Mouse (Mus musculus) heart, embryonic 11.5 days (tissue): ENCODE data around the gene Sec22a. TPM values are rescaled to one million over a fixed set of nuclear protein-coding genes. Genes with fewer than 3 reads are reported as not detected.

Source experiments
- ATAC-seq: fragments of 200-750 bp; cut with Nextera tagmentation; replicated peaks from 2 replicates; pipeline ENCODE4 v1.8.0; 2017; ENCODE audit warnings: moderate library complexity; ENCODE audit not compliant: insufficient number of reproducible peaks, low FRiP score, low TSS enrichment
- H3K27ac ChIP-seq: fragments of 300-500 bp; sonication (generic); 2 replicates; pipeline ENCODE4 v1.5.1; 2014; ENCODE audit warnings: mild to moderate bottlenecking, low read depth, low read length
- H3K27me3 ChIP-seq: fragments of 300-500 bp; sonication (generic); 2 replicates; pipeline ENCODE4 v1.6.1; 2014; ENCODE audit warnings: mild to moderate bottlenecking, low read length, mixed read lengths; ENCODE audit not compliant: control insufficient read depth, insufficient read depth
- H3K36me3 ChIP-seq: fragments of 300-500 bp; sonication (generic); 2 replicates; pipeline ENCODE4 v1.6.1; 2014; ENCODE audit warnings: mild to moderate bottlenecking, low read length, moderate library complexity, mixed read lengths; ENCODE audit not compliant: control insufficient read depth, insufficient read depth
- H3K4me1 ChIP-seq: fragments of 300-500 bp; sonication (generic); 2 replicates; pipeline ENCODE4 v1.6.1; 2014; ENCODE audit warnings: low read length; ENCODE audit not compliant: control insufficient read depth, insufficient read depth
- H3K4me2 ChIP-seq: fragments of 300-500 bp; sonication (generic); 2 replicates; pipeline ENCODE4 v1.6.1; 2014; ENCODE audit warnings: mild to moderate bottlenecking, moderate library complexity
- H3K4me3 ChIP-seq: fragments of 300-500 bp; sonication (generic); 2 replicates; pipeline ENCODE4 v1.5.1; 2014; ENCODE audit warnings: low read depth, low read length
- H3K9ac ChIP-seq: fragments of 300-500 bp; sonication (generic); 2 replicates; pipeline ENCODE4 v1.6.1; 2014; ENCODE audit warnings: mild to moderate bottlenecking, low read depth, low read length, moderate library complexity
- H3K9me3 ChIP-seq: fragments of 300-500 bp; sonication (generic); replicated peaks from 2 replicates; pipeline ENCODE4 v1.6.1; 2016; ENCODE audit warnings: low read length; ENCODE audit not compliant: control insufficient read depth
- WGBS: fragments of 180-500 bp; shearing (Covaris S2); extraction: QIAGEN DNeasy Blood & Tissue Kit; methylation state at CpG from one replicate; pipeline ENCODE4 v1.1.7; 2014; ENCODE audit not compliant: insufficient replicate concordance; 5-methylcytosine and 5-hydroxymethylcytosine counted together
- polyA plus RNA-seq: library from polyadenylated mRNA; unstranded; fragments of >200 nt; fragmentation: Nextera tagmentation; extraction: Ambion mirVana; gene quantifications from 2 replicates; pipeline ENCODE4 v1.2.1, GENCODE M21; 2014

Sec22a gene
- polyA plus RNA-seq, 1 experiment from 2014 or later, result 35.5 TPM

DNA sequence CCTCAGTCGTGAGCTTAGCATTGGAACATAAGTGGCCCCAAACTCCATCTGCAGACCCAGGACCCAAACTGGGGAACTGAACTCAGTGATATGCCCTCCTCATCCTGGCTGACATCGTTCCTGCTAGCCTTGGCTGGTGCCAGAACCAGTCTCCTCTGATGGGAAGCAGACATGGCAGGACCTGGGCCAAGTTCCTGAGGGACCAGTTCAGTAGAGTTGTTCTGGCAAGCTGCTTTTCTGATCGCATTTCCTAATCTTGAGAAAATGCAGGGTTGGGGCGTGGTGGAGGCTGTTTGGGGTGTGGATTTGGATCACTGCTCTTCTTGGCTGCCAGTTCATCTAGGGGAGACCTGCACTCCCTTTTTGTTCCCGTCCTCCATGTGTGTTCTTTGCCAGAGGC is 65.9 kb downstream of the Sec22a start:
- Histone ChIP-seq H3K27ac (no peak overlapping the region), H3K4me2 (no peak overlapping the region), H3K9ac (no peak overlapping the region), H3K27me3 (no peaks in the 10 kb centered on the region), H3K36me3 (0 out of 2 replicates have a peak, but pooled peaks cover 7% of the 10 kb centered on the region), H3K4me1 (no peaks in the 10 kb centered on the region), H3K9me3 (no peaks in the 10 kb centered on the region), H3K4me3 (no peak overlapping the region)
- WGBS, result 70% methylated on average over 5 of the region's 5 CpGs
- ATAC-seq, result no peak

DNA sequence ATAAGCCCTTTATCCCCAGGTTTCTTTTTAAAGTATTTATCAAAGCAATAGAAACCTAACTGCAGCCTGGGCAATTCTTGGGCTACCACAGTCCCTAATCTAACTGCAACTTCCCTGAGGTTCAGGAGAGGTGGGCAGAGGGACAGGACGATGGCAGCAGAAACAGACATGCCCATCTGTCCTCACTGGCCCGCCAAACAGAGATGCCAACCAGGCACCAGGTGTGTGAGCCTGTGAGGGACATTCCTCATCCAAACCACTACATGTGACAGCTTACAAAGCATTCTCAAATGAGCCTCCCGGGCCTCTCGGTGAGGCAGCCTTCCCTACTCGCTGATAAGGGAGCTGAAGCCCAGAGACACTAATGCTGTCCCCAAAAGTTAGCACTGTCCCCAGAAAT is 76.5 kb downstream of the Sec22a start:
- Histone ChIP-seq H3K9ac (no peak overlapping the region), H3K9me3 (no peaks in the 10 kb centered on the region), H3K4me2 (no peak overlapping the region), H3K4me1 (no peaks in the 10 kb centered on the region), H3K27me3 (no peaks in the 10 kb centered on the region), H3K27ac (no peak overlapping the region), H3K36me3 (no peaks in the 10 kb centered on the region; the same call in 1 of the 2 replicates), H3K4me3 (no peak overlapping the region)
- no peak for ATAC-seq
- WGBS, result 78% methylated on average over 5 of the region's 5 CpGs

DNA sequence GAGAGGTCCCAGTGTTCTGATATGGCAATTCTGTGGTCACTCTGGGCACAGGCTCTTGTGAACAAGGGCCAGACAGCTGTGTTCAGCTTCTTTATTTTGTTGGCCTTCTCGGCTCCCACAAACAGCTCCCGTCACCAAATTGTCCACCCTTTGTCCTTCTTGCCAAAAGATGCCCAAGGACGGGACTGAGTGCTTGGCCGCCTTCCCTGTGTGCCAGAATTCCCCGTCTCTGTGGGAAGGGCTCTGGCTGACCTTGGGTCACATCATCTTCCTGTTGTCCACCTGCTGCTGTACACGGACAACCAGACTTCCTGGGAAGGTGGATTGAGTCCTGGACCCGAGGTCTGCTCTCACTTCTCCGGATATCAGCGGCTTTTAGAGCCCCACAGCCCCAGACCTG is 77.9 kb downstream of the Sec22a start:
- 78% methylated on average over 9 of the region's 9 CpGs for WGBS
- no peak overlapping the region for H3K4me3 ChIP-seq
- H3K9me3 ChIP-seq, result no peaks in the 10 kb centered on the region
- no peaks in the 10 kb centered on the region for H3K4me1 ChIP-seq
- no peak overlapping the region for H3K27ac ChIP-seq
- no peak for ATAC-seq
- H3K4me2 ChIP-seq, result no peak overlapping the region
- H3K36me3 ChIP-seq, result no peaks in the 10 kb centered on the region; the same call in 1 of the 2 replicates
- H3K9ac ChIP-seq, result no peak overlapping the region
- no peaks in the 10 kb centered on the region for H3K27me3 ChIP-seq

DNA sequence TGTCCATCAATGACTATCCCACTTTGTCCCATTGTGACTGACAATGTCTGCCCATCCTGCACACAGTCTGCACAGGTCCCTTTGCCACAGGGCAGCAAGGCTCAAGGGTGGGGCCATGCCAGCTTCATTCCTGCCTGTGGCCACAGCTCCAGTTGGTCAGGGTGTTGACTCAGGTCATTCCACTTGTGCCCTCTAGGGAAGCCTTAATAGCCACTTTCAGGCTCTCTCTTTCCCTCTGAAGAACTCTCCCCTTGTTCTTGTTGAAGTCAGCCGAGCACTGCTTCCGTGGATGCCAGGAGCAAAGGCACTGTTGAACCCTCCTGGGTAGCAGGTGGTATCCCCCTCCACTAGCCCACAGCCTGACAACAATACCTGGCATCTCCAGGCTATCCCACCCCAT is 81.3 kb downstream of the Sec22a start:
- no peak overlapping the region for H3K4me2 ChIP-seq
- no peak overlapping the region for H3K4me3 ChIP-seq
- peaks cover 2% of the 10 kb centered on the region; the same call in 1 of the 2 replicates for H3K27me3 ChIP-seq
- no peak for ATAC-seq
- 82% methylated on average over 2 of the region's 2 CpGs for WGBS
- no peak overlapping the region for H3K27ac ChIP-seq
- H3K9me3 ChIP-seq, result no peaks in the 10 kb centered on the region
- no peak overlapping the region for H3K9ac ChIP-seq
- H3K36me3 ChIP-seq, result no peaks in the 10 kb centered on the region; the same call in 1 of the 2 replicates
- H3K4me1 ChIP-seq, result no peaks in the 10 kb centered on the region

DNA sequence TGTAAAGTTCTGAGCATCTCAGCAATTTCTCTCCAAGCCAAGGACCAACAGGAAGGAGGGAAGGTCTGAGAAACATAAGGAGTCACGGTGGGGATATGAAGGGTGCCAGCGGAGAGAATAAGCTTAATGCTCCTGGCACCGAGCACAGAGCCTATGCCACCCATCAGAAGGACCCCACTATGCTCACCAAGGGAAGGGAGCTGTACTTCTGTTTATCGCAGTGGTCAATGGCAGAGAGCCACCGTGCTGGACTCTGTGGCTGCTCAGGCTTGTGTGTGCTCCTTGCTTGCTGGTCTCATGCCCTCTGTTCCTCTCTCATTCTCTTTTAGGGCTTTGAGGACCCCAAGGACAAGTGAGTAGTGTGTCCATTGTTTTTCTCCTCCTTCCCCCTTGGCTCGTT is 85.6 kb downstream of the Sec22a start:
- Histone ChIP-seq H3K27ac (no peak overlapping the region), H3K9ac (no peak overlapping the region; the same call in 1 of the 2 replicates), H3K4me2 (no peak overlapping the region), H3K27me3 (peaks cover 5% of the 10 kb centered on the region; the same call in 1 of the 2 replicates), H3K9me3 (no peaks in the 10 kb centered on the region), H3K36me3 (no peaks in the 10 kb centered on the region), H3K4me1 (no peaks in the 10 kb centered on the region), H3K4me3 (no peak overlapping the region)
- ATAC-seq, result no peak
- 78% methylated on average over 6 of the region's 6 CpGs for WGBS

DNA sequence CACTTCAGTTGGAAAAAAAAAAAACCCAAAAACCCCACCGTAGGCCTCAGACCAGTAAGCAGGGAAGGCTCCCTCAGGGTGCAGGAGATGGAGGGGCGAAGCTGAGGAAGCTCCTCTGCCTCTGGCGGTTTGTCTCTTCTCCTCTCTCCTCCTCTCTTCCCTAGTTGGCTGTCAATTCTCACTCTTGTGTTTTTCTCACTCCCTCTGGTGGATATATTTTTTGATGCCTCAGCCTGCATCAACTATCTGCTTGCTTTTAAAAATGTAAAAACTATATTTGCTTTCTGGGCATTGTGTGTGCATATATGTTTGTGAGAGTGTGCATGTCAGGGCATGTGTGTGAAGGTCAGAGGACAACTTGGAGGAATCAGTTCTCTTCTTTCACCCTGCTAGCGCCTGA is 91.3 kb downstream of the Sec22a start:
- no peak for ATAC-seq
- Histone ChIP-seq H3K27me3 (peaks cover 2% of the 10 kb centered on the region; the same call in 1 of the 2 replicates), H3K9me3 (no peaks in the 10 kb centered on the region), H3K27ac (no peak overlapping the region), H3K4me2 (no peak overlapping the region), H3K36me3 (no peaks in the 10 kb centered on the region), H3K4me1 (peaks cover 4% of the 10 kb centered on the region; the same call in 1 of the 2 replicates), H3K4me3 (no peak overlapping the region), H3K9ac (no peak overlapping the region)
- 56% methylated on average over 4 of the region's 4 CpGs for WGBS

DNA sequence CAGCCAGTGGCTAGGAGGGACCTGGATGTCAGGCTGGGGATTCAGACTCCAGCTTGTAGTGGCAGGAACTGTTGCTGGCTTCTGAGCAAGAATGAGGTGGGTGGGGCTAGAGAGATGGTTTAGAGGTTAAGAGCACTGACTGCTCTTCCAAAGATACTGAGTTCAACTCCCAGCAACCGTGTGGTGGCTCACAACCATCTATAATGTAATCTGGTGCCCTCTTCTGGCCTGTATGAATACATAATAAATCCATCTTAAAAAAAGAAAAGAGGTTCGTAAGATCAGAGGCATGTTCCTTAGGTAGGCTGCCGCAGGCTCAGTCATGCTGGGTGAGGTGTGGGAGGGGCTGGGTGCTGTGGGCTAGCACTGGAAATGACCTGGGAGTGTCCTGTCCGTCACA is 92.1 kb downstream of the Sec22a start:
- Histone ChIP-seq H3K4me1 (peaks cover 4% of the 10 kb centered on the region), H3K36me3 (no peaks in the 10 kb centered on the region), H3K27ac (no peak overlapping the region), H3K4me2 (no peak overlapping the region), H3K27me3 (no peaks in the 10 kb centered on the region), H3K9ac (no peak overlapping the region), H3K9me3 (no peaks in the 10 kb centered on the region), H3K4me3 (no peak overlapping the region)
- 49% methylated on average over 4 of the region's 4 CpGs for WGBS
- ATAC-seq, result no peak

DNA sequence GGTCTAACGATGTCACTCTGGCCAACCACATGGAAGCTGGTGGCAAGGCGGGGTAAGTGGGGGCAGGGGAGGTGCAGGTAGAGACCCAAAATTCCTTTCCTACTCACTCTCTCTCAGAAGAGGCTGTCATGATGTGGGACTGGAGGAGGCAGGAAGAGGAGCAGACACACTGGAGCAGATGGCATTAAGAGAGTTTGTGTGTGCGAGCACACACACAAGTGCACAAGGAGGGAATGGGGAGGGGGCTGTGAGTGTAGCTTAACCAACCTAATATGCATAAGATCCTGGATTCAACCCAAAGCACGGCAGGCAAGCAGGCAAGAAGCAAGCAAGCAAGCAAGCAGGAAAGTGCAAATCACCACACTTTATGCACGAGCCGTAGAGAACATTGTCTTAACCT is 92.8 kb downstream of the Sec22a start:
- H3K27ac ChIP-seq, result no peak overlapping the region
- ATAC-seq, result no peak
- H3K4me1 ChIP-seq, result peaks cover 4% of the 10 kb centered on the region
- no peaks in the 10 kb centered on the region for H3K9me3 ChIP-seq
- H3K27me3 ChIP-seq, result no peaks in the 10 kb centered on the region
- H3K4me3 ChIP-seq, result no peak overlapping the region
- no peak overlapping the region for H3K4me2 ChIP-seq
- 75% methylated on average over 6 of the region's 6 CpGs for WGBS
- H3K36me3 ChIP-seq, result no peaks in the 10 kb centered on the region
- H3K9ac ChIP-seq, result no peak overlapping the region

DNA sequence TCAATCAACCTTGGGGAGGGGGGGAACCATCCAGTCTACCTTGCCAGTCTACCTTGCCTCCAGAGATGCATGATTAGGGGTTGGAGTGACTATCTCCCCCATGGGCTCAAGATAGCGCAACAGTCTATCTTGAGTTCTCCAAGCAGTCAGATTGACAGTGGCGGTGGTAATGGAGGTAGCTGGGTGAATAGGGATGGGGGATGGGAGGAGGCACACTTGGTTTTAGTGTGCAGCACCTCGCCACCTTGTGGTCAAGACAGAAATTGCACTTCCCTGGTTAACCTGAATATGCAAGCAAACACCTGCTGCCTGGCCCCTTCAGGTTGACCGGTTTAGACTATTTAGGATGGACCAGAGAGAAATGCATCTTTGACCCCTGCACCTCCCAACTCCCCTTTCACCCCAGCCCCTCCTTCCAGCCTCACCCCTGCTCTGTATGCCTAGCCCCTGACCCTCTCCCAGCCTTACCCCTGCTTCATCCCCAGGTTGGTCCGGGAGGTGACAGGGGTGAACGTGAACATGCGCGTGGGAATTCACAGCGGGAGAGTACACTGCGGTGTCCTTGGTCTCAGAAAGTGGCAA is 93.3 kb downstream of the Sec22a start:
- H3K27me3 ChIP-seq, result no peaks in the 10 kb centered on the region
- peaks cover 4% of the 10 kb centered on the region for H3K4me1 ChIP-seq
- H3K9me3 ChIP-seq, result no peaks in the 10 kb centered on the region
- H3K36me3 ChIP-seq, result no peaks in the 10 kb centered on the region
- no peak overlapping the region for H3K4me2 ChIP-seq
- H3K27ac ChIP-seq, result no peak overlapping the region
- no peak overlapping the region for H3K9ac ChIP-seq
- H3K4me3 ChIP-seq, result no peak overlapping the region
- WGBS, result 34% methylated on average over 10 of the region's 10 CpGs
- 0 out of 2 replicates have a peak, but pooled peaks have one; percentile 25 for ATAC-seq
